Mouse (Mus musculus): ENCODE results near the gene Serbp1.
A peak's percentile ranks its signal among the peaks of the same experiment; 100 is the strongest.

The Serbp1 gene

DNA sequence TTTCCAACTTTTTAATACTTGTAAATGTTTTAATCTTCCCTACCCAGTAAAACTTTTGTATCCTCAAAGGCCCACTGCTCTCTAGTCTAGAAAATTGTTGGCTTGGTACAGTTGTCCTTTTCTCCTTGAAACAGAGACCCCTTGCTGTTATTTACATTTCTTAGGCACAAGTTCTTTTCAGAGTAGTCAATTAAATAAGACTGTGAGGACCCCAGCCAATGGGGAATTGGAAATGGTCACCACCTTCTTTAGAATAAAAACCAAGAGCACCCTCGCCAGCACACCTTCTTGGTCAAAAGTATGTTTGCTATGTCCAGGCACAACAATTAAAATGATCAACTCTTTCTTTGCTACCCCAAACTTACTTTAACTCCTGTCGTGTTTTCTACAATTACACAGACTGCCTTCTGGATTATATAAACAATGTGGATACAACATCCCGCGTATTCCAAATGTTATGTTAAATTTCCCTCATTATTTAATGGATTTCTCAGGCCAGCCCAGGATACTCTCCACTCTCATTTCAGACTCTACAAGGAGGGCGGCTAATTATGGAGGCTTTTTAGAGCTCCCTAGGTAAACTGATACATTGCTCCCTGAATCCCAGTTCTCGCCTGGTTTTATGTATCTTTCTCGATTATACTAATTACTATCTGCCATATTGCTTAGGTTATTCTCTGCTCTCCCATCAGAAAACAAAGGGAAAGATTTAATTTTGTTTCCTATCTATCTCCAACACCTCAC, 1.3 kb upstream of the Serbp1 start:
- no peak for DNase-seq

DNA sequence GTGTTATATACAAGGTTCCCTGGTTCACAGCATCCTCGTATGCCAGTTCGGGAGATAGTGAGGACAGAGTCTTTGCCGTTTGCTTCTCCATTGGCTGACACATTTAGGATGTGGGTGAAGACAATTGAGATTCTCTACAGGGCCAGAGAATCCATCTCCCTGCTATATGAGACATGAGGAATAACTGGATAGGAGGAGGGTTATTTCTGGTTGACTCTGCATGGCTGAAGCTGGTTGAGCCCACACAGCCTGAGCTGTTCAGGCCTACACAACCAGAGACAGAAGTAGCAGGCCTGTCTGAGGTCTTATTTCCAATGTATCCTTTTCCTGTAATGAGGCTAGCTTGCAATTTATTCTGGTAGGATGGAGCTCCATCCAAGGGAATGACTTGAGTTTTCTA, 3.3 kb downstream of the Serbp1 start:
- DNase-seq: no peak

DNA sequence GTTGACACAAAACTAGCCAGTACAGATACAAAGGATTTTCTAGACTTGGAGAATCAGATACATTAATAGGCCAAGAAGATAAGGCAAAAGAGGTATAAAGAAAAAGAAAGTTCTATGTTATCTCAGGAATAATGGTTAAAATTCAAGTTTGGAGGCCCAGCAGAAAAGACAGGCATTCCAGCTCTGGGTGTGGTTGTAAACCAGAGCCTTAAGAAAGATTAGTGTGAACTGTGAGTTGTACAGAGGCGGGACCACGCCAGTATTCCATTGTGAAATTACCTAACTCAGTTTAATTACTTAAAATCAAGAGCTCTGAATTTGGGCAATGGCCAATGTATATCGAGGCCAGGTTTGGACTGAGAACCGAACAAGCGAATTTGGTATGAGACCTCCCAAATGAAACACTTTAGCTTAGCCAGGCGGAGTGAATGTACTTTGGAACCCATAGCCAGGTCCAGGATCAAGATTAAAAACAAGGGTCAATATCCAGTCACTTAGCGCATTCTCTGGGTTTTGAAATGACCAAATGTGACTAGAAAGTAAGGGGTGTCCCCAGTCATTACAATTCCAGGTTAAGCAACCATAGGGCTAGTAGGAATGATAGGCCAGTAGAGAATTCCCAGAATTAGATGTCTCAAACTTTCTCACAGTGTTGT, 5.9 kb downstream of the Serbp1 start:
- no peak for DNase-seq

DNA sequence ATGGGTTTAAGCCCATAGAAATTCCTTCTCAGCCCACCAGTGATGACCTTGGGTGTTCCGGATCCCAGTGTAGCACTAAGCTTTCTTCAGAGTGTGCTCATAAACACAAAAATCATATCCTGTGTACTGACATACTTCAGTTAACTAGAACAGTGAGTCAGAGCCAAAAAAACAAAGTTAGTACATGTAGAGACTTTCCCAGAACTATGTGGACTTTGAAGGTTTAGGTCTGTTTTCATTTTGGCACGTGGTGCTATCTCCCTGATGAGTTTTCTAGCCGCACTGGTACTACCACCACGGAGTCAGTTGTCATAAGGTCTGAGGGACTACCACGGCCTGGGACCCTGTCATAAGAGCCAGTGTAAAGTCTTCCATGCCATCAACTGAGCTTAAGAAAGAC, 6.5 kb downstream of the Serbp1 start:
- no peak for DNase-seq

DNA sequence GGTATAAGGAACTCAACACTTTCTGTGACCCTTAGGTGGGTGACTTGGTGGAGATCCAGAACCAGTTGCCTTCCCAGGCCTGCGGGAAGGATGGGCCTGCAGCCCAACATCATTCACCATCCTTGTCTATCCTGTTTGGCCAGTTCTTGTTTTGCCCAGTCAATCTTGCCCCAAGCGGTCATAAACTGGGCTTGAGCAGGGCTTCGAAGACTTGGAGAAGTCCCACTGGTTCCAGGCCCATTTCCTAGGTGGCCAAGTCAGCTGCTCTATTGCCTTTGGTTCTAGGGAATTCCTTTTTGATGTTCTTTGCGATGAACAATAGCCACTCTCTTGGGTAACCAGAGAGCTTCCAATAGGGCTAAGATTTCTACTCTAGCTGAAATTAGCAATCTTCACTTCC, 13.1 kb downstream of the Serbp1 start:
- no peak for DNase-seq

DNA sequence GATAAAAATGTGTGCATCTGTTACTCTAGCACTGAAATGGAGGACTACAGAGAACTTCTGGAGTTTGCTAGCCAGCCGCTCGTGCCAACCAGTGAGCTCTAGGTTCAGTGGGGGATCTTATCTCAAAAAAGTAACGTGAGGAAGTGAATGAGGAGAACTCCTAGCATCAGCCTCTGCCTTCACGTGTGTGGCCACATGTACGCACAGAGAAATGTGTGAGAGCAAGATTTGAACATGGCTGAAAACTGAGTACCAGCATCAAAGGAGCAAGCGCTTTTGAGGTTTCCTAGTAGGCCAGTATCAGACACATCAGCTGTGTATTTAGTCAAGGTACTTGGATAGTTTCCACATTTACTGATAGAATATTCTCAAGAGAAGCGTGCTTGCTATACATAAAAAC, 27.0 kb downstream of the Serbp1 start:
- DNase-seq: no peak

DNA sequence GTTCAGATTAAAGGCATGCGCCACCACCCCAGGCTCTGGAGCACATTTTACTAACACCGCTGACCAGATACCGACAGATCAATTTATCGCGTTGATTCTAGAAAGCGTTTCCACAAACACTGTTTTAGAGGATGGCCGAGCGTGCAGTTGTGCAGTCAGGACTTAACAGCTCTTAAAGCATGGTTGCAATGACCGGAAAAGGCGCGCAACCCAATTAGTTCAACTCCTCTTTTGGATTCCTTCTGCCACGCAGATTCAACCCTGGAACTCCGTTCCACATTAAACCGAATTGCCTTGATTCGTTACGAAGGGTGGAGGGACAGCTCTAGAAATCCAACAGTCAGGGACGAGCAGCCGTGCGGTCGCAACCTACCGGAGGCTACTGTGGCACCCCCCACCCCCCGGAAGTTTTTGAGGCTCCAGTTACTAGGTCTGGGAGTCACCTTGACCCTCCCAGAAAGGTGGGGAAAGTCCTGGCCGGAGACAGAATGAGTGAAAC, 28.2 kb downstream of the Serbp1 start:
- no peak for DNase-seq

DNA sequence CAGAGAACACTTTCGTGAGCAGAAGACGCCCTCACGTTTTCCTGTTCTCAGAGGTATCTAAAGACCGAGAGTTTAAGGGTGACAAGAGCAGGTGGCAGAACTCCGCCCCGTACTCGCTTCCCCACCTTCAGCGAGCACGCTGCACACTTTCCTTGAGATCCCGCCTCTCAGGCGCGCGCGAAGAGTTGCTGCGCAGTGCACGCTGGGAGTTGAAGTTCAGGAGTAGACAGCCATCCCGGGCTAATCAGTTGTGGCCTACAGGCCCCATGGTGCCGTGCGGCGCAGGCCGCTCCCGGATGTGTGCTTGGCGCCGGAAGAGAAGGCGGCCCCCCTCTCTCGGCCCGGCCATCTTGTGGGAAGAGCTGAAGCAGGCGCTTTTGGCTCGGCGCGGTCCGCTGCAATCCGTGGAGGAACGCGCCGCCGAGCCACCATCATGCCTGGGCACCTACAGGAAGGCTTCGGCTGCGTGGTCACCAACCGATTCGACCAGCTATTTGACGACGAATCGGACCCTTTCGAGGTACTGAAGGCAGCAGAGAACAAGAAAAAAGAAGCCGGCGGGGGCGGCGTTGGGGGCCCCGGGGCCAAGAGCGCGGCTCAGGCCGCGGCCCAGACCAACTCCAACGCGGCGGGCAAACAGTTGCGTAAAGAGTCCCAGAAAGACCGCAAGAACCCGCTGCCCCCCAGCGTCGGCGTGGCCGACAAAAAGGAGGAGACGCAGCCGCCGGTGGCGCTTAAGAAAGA, 28.9 kb downstream of the Serbp1 start:
- DNase-seq: peak; percentile 95 to 96

DNA sequence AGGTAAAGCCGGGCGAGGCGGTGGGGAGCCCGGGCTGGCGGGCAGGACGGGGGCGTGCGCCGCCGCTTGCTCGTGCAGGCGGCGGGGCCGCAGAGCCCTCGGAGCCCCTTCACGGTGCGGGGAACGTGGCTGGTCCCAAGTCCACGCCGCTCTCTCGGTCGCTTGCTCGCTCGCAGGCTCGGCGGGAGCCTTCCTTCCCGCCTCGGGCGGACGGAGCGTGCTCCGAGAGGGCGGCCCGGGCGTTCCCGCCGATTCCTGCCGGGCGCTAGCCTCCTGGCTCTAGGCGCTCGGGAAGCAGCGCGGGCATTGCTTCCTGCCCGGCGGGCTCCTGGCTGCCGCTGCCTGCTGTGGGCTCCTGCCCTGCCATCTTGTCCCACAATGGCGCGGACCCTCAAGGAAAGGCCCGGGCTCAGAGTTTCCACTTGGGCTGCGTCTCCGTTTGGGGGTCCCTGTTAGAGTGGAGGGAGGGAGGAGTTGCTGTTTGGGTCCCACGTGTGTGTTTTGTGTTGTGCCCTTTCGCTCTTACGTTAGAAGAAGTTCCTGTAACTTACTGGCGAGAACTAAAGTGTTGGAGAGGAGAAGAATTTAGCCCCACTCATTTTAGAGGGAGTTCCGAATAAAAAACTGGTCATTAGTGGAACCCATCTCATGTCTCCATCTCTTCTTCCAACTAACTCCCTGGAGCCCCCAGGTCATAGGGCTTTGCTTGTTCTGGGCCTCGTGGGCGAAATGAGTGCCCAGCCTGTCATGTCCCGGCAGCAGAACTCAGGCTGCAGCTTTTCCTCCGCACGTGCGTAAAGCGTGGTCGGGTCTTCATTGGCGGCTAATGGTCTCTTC, 29.6 kb downstream of the Serbp1 start:
- DNase-seq: peak; percentile 45 to 53

DNA sequence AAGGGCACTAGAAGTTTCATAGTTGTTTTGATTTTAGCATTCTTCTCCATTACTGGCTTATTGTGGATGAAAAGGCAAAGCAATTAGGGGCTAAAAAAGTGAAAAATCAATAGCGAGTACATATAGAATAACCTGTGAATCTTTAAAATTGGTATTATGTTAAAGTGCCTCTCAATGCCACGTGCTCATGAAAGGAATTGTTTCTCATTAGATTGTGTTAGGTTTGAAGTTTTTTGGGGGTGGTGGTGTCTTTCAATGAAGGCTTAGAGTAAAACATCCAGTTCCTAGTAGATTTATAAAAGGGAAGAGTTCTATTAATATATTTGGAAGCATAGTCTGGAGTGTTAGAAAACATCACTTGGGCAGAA, 30.3 kb downstream of the Serbp1 start:
- DNase-seq: no peak

DNA sequence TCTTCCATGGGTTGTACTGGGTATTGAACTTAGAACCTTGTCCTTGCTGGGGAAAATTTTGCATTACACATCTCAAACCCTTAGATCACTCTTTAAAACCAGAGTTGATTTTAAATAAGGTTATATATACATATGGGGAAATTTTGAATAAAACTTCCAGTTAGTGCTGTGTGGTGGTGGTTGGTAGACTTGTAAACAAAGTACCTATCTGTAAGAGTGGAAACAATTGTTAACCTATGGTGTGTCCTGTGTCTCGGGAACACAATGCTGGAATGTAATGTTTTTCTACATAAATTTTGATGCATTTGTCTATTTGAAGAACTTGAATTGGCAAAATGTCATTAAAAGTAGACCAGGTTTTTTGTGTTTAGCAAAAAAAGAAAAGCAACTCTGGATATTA, 31.0 kb downstream of the Serbp1 start:
- no peak for DNase-seq

DNA sequence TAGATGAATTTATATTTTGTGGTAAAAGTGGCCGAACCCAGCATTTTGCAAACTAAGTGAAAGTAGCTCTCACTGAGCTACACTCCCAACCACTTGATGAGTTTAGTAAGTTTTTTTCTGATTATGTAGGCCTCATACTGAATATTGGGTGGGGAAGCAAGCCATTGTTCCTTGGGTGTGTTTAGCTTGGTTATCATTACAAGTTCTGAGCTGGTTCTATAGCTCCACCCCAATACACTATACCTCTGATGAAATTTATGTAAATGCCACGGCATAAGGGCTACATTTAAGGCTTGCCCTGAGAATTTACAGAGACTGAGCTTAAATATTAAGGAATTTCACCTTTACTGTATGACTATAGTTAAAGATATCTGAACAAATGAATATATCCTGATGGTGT, 31.5 kb downstream of the Serbp1 start:
- no peak for DNase-seq

DNA sequence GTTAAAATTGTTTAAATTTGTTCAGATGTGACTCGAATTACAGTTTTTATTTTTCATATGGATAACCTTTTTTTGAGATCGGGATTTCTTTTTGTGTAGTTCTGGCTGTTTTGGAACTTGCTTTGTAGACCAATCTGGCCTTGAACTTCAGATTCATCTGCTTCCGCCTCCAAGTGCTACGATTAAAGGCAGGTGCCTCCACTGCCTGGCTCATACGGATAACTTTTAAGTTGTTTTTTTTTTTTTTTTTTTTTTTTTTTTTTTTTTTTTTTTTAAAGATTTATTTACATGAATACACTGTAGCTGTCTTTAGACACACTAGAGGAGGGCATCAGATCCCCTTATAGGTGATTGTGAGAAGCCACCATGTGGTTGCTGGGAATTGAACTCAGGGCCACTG, 40.0 kb downstream of the Serbp1 start:
- no peak for DNase-seq

DNA sequence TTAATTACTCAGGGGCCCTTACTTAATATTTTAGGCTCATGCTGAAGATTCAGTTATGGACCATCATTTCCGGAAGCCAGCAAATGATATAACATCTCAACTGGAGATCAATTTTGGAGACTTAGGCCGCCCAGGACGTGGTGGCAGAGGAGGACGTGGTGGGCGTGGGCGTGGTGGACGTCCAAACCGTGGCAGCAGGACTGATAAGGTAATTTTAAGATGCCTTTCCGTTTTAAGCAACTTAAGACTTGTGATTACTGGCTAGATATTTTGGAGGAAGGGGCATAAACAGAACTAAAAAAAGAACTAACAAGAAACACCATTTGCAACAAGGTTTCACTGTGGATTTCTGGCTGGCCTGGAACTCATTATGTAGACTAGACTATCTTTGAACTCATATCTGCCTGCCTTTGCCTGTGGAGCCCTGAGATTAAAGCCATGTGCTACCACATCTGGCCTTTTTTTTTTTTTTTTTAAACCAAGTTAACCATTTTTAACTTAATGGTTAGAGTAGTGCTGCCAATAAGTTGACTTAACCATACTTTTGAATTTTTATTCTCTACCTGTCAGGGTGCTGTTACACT, 43.7 kb downstream of the Serbp1 start:
- DNase-seq: no peak

DNA sequence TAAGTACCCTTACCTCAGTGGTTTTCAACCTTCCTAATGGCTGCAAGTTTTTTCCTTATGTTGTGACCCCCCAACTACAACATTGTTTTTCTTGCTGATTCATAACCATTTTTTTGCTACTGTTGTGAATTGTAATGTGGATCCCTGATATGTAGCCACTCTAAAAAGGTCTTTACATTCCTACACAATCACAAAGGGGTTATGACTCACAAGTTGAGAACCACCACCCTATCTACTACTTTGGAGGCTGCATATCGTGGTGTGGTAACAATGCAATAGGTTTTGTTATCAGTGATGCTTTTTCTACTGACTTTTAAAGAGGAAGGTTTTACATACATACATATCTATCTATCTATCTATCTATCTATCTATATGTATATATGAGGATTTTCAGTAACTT, 44.9 kb downstream of the Serbp1 start:
- DNase-seq: no peak

DNA sequence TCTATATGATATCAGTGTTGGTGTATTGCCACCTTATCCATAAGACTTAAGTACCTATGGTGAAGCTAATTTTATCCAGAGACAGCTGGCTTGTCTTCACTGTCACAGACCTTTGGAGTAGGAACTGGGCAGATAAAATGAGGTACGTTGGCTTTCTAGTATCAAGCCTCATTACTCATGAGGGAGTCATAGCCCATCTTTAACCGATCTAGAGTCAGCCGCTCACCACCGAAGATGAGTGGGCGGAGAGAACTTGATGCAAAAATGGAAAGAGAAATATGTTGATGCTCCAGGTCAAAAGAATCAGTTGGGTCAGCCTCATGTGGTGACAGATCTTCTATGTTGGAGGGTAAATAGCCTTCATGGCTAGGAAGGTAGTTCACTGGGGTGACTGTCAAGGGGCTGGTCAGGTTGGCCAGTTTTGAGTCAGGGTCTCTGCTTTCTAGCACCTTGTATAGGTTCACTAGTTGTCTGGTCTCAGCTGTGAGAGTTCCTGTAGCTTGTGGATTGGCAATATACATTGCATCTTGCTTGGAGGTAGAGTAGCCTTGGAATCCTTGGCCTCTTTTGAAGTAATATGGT, 54.2 kb downstream of the Serbp1 start:
- DNase-seq: no peak

DNA sequence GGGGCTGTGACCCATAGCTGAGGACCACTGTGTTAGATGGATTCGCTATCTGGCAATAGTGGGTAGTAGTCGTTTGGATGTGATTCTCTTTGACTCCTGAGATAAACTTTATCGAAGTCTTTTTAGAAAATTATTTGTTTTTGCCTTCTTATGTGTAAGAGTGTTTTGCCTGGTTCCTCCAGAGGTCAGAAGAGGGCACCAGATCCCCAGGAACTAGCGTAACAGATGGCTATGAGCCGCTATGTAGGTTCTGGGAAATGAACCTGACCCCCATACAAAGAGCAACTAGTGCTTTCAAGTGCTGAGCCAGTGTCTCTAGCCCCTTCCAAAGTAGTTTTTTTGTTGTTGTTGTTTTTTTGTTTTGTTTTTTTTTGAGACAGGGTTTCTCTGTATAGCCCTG, 58.1 kb downstream of the Serbp1 start:
- peak; percentile 8 to 9 for DNase-seq

DNA sequence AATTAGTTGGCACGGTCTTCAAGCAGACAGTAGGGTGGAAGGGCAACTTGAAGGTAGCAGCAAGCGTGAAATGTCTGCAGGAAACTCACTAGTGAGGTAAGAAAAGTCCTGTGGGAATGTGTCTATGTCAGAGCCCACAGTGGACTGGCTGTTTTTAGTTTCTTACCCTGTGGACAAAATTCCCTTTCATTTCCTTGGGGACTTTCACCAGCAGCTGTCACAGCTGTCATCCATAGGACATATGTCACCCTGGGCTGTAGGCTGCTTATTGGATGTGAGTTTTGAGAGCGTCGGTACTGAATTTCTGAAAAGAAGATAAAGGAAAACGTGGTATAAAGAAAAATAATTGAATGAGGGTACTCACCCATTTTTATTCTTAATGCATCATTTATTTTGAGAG, 60.8 kb downstream of the Serbp1 start:
- no peak for DNase-seq

DNA sequence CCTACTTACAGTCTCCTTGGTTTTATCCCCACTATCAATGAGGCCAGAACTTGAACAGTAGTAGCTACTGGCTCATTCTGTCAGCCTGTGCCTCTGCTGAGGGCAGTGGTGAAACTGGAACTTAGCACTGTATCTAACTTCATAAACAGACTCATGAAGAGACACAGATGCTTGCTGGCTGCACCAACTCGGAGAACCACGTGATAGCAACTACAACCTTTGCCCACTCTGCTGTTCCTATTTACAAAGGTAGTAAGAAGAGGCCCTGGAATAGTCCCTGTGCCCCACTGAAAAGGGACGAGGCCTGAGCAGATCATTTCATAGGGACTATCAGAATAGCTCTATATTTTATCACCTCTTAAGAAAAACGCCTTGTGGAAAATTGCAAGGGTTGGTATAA, 62.3 kb downstream of the Serbp1 start:
- DNase-seq: no peak

DNA sequence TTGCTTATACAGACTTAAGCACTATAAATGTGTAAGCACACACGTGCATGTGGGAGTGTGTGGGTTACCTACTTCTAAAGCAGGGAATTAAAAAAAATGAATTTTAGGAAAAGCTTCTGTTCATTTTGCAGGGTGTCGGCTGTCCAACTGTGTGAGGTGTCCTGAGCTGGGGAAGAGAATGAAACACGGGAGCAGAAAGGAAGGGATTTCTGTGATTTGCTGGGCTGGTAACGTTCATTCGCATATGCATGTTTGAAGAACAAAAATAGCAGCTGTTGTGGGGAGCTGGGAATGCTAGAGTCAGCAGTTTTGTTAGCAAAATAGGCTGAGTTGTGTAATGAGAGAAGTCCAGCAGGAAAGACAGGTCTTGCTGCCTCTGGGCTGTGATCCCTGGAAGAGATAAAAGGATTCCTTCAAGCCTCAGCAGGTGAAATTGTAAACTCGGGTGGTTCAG, 62.8 kb downstream of the Serbp1 start:
- no peak for DNase-seq

DNA sequence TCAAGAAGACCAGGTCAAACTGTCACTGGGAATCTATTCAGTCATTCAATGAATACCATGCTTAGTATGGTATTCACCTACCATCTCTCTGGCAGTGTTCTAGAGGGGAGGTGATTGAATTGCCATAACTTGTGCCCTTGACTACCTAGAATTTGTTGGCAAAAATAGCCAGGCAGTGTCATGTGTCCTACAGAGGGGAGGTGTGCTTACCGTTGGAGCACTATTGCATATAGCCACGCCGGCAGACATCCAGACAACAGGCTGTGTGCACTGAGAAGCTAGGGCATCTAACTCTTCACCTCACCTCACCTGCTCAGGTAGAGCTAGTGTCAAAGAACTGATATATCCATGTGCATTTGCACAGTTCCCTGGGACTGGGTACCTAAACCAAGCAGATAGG, 63.3 kb downstream of the Serbp1 start:
- DNase-seq: no peak

DNA sequence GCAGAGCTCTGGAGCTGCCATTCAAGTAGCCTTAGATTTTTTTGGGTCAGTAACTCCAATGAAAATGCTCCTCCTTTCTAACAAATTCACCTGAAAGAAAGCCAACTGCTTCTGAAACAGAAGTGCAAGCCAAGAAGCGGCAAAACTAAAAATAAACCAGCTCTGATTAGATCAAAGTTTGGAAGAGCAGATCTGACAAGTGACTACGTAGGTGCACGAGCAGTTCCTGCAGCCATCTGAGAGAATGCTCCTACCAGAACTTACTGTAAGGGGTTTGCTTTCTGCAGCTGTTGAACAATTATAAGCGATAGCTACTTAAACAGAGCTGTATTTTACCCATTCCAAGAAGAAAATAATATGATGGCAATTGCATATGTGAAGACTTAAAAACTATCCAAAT, 64.5 kb downstream of the Serbp1 start:
- DNase-seq: no peak

Measured in B cell, adult 2 months (primary cell).